Mouse (Mus musculus) forebrain, postnatal 0 days (tissue): ENCODE data around the gene Fggy. TPM values are rescaled to one million over a fixed set of nuclear protein-coding genes. Genes with fewer than 3 reads are reported as not detected.
A peak's percentile ranks its signal among the peaks of the same experiment; 100 is the strongest.

Experiments used
- ATAC-seq: fragments of 200-750 bp; cut with Nextera tagmentation; 2 replicates; pipeline ENCODE4 v1.8.0; 2017; ENCODE audit warnings: mild to moderate bottlenecking, moderate library complexity
- DNase-seq: peaks from one replicate; pipeline ENCODE4 v3.0.0-alpha.2; 2015
- H3K27ac ChIP-seq: fragments of 300-500 bp; sonication (generic); 2 replicates; pipeline ENCODE4 v1.5.1; 2014; ENCODE audit warnings: low read depth, mild to moderate bottlenecking, antibody characterized with exemption, low read length, moderate library complexity, mixed read lengths
- H3K27me3 ChIP-seq: fragments of 300-500 bp; sonication (generic); 2 replicates; pipeline ENCODE4 v1.6.1; 2014; ENCODE audit warnings: mild to moderate bottlenecking, low read length, mixed read lengths; ENCODE audit not compliant: insufficient read depth
- H3K36me3 ChIP-seq: fragments of 300-500 bp; sonication (generic); 2 replicates; pipeline ENCODE4 v1.6.1; 2014; ENCODE audit warnings: mild to moderate bottlenecking, moderate library complexity; ENCODE audit not compliant: insufficient read depth
- H3K4me1 ChIP-seq: fragments of 300-500 bp; sonication (generic); 2 replicates; pipeline ENCODE4 v1.6.1; 2014; ENCODE audit warnings: antibody characterized with exemption; ENCODE audit not compliant: insufficient read depth
- H3K4me2 ChIP-seq: fragments of 300-500 bp; sonication (generic); 2 replicates; pipeline ENCODE4 v1.6.1; 2014; ENCODE audit warnings: low read depth, mild to moderate bottlenecking, moderate library complexity
- H3K4me3 ChIP-seq: fragments of 300-500 bp; sonication (generic); 2 replicates; pipeline ENCODE4 v1.5.1; 2014; ENCODE audit warnings: low read depth, low read length, mixed read lengths
- H3K9ac ChIP-seq: fragments of 300-500 bp; sonication (generic); 2 replicates; pipeline ENCODE4 v1.6.1; 2014; ENCODE audit warnings: mild to moderate bottlenecking
- H3K9me3 ChIP-seq: fragments of 300-500 bp; sonication (generic); 2 replicates; pipeline ENCODE4 v1.6.1; 2016; ENCODE audit warnings: low read length
- CTCF ChIP-seq: sonication (generic); IDR thresholded peaks from 2 replicates; pipeline ENCODE4 v1.5.1; 2016; ENCODE audit warnings: antibody characterized with exemption, control low read depth, low read depth
- WGBS: fragments of 180-500 bp; shearing (Covaris S2); extraction: QIAGEN DNeasy Blood & Tissue Kit; methylation state at CpG from one replicate; pipeline ENCODE4 v1.1.7; 2014; 5-methylcytosine and 5-hydroxymethylcytosine counted together
- polyA plus RNA-seq: library from polyadenylated mRNA; unstranded; fragments of >200 nt; fragmentation: Nextera tagmentation; extraction: Ambion mirVana; gene quantifications from 2 replicates; pipeline ENCODE4 v1.2.1, GENCODE M21; 2015
- total RNA-seq: library from RNA; depleted of rRNA; stranded (reverse); fragments of >200 nt; gene quantifications from 2 replicates; pipeline ENCODE4 v1.2.3, GENCODE M21; 2014

Fggy gene
- total and polyA plus RNA-seq, 2 experiments from 2014 or later = 4.8 to 4.9 TPM

DNA sequence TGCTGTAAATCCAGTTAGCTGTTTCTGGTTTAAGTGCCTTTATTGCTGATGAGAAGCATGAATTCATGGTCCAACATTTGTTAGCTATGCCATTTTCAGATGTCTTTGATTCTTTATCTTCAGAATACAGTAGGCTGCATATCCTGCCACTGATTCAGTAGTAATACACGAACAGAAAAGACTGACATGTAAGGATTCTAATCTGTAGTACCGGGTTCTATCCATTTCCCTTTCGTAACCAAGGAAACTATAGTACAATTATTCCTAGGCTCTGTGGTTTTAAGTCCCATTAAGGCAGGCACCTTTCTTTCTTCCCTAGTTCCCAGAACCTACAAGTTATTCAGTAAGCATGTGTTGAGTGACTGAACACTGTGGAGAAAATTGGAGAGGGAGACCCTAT is 113.3 kb downstream of the Fggy start:
- no peak overlapping the region for H3K9ac ChIP-seq
- WGBS = 43% methylated on average over 3 of the region's 3 CpGs
- H3K4me1 ChIP-seq = 0 out of 2 replicates have a peak, but pooled peaks cover 2% of the 10 kb centered on the region
- no peaks in the 10 kb centered on the region for H3K36me3 ChIP-seq
- no peak overlapping the region for H3K4me2 ChIP-seq
- H3K27ac ChIP-seq = no peak overlapping the region
- H3K27me3 ChIP-seq = no peaks in the 10 kb centered on the region
- H3K4me3 ChIP-seq = no peak overlapping the region
- DNase-seq = no peak
- H3K9me3 ChIP-seq = no peaks in the 10 kb centered on the region
- no peak for TF ChIP-seq CTCF
- peak; percentile 69 for ATAC-seq

- no peaks in the 10 kb centered on the region for H3K9me3 ChIP-seq
- no peak overlapping the region for H3K9ac ChIP-seq
- H3K4me3 ChIP-seq = no peak overlapping the region
- no peaks in the 10 kb centered on the region for H3K4me1 ChIP-seq
- 90% methylated on average over 1 of the region's 1 CpGs for WGBS
- H3K27me3 ChIP-seq = no peaks in the 10 kb centered on the region
- no peak overlapping the region for H3K4me2 ChIP-seq
- H3K27ac ChIP-seq = no peak overlapping the region
- ATAC-seq = no peak
- no peak for TF ChIP-seq CTCF
- H3K36me3 ChIP-seq = no peaks in the 10 kb centered on the region
- DNase-seq = no peak
Observed at GRCm38 (mm10) chr4:95672039-95672438, 114.7 kb downstream of the Fggy start.

DNA sequence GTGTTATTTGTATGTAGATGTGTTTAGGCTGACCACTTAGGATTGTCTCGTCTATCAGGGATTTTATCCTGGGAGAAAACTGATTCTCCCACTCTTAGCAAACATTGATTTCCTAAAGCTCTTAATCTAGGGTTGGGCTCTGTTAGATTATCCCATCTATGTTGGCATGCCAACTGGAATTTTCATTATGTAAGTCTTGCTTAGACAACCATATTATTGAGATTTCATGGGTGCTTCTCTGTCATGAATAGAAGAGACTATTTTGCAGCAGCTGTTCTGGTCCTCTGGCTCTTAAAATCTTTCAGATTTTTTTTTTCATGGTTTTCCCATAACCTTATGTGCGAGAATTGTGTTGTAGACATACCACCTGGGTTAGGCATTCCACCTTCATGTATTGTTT is 119.1 kb downstream of the Fggy start:
- no peak for TF ChIP-seq CTCF
- no peak for DNase-seq
- ATAC-seq = no peak
- Histone ChIP-seq H3K4me2 (no peak overlapping the region), H3K4me3 (no peak overlapping the region), H3K9me3 (no peaks in the 10 kb centered on the region), H3K27ac (no peak overlapping the region), H3K36me3 (no peaks in the 10 kb centered on the region), H3K27me3 (no peaks in the 10 kb centered on the region), H3K4me1 (no peaks in the 10 kb centered on the region), H3K9ac (no peak overlapping the region)
- 92% methylated on average over 2 of the region's 2 CpGs for WGBS

DNA sequence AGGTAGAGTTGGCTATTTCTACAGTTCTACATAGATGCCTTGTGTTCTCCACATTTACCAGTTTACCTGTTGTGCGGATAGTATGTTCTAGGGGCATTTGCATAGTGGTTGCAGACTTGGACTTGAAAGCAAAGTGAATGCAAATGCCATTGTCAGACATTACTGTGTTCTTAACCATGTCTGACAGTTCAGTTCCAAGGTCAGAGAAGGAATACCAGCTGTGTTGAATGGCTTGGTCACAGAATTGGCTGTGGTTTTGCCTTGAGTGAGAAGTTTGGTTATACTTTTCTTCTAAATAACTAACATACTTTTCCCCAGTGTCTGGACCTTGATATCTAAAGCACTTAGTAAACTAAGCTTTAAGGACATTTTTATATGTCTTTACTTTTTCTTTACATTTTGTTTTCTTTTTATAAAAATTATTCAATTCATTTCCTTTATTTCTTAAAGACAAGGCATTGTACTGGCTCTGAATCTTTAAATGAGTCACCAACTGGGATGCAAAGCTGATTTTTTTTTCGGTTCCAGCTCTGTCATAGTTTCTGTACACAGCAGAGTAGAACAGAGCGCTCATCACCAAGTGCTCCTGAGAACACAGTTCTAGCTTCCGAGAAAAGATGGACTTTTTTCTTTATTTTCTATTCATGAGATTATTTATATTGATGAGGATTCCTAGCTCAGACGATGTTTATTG is 123.6 kb downstream of the Fggy start:
- no peak for ATAC-seq
- no peak overlapping the region for H3K4me3 ChIP-seq
- DNase-seq = no peak
- H3K4me1 ChIP-seq = no peaks in the 10 kb centered on the region
- WGBS = 80% methylated on average over 5 of the region's 5 CpGs
- H3K36me3 ChIP-seq = no peaks in the 10 kb centered on the region
- H3K9ac ChIP-seq = no peak overlapping the region
- H3K27me3 ChIP-seq = no peaks in the 10 kb centered on the region
- no peak for TF ChIP-seq CTCF
- no peaks in the 10 kb centered on the region for H3K9me3 ChIP-seq
- no peak overlapping the region for H3K27ac ChIP-seq
- no peak overlapping the region for H3K4me2 ChIP-seq

- TF ChIP-seq CTCF = no peak
- H3K9ac ChIP-seq = no peak overlapping the region
- DNase-seq = peak; percentile 34
- WGBS = 12% methylated on average over 4 of the region's 4 CpGs
- H3K4me3 ChIP-seq = no peak overlapping the region
- H3K27ac ChIP-seq = no peak overlapping the region
- no peaks in the 10 kb centered on the region for H3K4me1 ChIP-seq
- no peaks in the 10 kb centered on the region for H3K27me3 ChIP-seq
- H3K9me3 ChIP-seq = no peaks in the 10 kb centered on the region
- no peak overlapping the region for H3K4me2 ChIP-seq
- no peaks in the 10 kb centered on the region for H3K36me3 ChIP-seq
- peak; percentile 91 for ATAC-seq
Observed at GRCm38 (mm10) chr4:95684522-95685080, 127.3 kb downstream of the Fggy start.

DNA sequence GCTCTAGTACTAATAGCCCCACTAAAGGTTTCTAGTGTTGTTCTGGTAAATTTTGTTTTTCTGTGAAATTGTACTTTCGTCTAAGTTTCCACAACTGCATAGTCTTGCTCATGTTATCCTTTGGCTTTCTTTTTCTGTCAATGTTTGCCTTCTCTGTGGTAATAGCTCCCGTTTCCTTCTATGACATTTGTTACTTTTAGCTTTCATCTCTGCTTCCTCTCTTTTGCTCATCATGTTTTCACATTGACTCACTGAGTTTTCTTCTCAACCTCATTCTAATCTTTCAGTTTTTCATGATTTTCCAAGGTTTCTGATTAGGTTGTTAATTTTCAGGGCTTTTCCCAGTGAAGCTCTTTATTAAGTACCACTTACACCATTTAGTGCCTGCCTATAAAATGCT is 129.5 kb downstream of the Fggy start:
- no peaks in the 10 kb centered on the region for H3K36me3 ChIP-seq
- DNase-seq (no peak), ATAC-seq (no peak)
- H3K4me1 ChIP-seq = no peaks in the 10 kb centered on the region
- 93% methylated on average over 2 of the region's 2 CpGs for WGBS
- no peak for TF ChIP-seq CTCF
- no peak overlapping the region for H3K4me2 ChIP-seq
- H3K27me3 ChIP-seq = no peaks in the 10 kb centered on the region
- H3K9ac ChIP-seq = no peak overlapping the region
- no peak overlapping the region for H3K27ac ChIP-seq
- H3K9me3 ChIP-seq = no peaks in the 10 kb centered on the region
- no peak overlapping the region for H3K4me3 ChIP-seq

GRCm38 (mm10) chr4:95687350-95687749 is 130.0 kb downstream of the Fggy start:
- Histone ChIP-seq H3K4me3 (no peak overlapping the region), H3K27ac (no peak overlapping the region), H3K4me1 (no peaks in the 10 kb centered on the region), H3K27me3 (no peaks in the 10 kb centered on the region), H3K9ac (no peak overlapping the region), H3K9me3 (no peaks in the 10 kb centered on the region), H3K36me3 (no peaks in the 10 kb centered on the region), H3K4me2 (no peak overlapping the region)
- no peak for ATAC-seq
- 84% methylated on average over 5 of the region's 5 CpGs for WGBS
- no peak for DNase-seq
- no peak for TF ChIP-seq CTCF
